Mouse (Mus musculus) frontal cortex, adult (tissue): ENCODE results near the gene Ube4a.

Experiments used
- ATAC-seq: cut with Nextera tagmentation; 2 replicates; pipeline ENCODE4 v1.9.2; 2017; ENCODE audit warnings: mild to moderate bottlenecking, moderate library complexity, mixed read lengths; ENCODE audit not compliant: low TSS enrichment

Gene Ube4a

DNA sequence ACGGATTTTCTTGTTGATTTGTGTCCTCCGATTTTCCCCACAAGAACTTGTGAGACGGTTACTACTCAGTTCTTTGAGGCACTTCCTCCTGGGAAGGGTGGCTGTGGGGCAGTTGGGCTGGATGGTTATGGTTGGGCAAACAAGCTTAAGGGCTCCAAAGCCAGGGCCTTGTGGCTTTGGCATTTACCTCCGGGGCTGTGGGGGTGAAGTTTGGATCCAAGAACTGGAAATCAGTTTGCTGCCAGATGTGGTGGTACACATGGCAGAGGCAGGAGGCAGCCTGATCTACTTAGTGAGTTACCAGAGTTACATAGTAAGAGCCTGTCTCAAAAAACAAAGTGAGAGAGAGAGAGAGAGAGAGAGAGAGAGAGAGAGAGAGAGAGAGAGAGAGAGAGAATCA, 61.5 kb downstream of the Ube4a start:
- no peak for ATAC-seq

DNA sequence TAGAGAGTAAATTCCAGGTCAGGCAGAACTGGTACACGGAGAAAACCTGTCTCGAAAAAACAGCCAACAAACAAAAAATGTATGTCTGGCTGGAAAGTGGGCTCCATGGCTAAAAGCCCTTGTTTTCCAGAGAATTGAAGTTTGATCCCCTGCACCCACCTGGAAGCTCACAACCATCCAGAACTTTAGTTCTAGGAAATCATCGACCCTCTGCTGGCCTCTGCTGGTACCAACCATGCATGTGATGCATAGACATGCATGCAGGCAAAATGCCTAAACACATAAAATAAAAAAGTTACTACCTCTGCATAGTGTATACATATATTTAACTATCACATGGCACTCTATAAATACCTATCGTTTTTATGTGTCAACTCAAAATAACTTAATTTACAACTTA, 65.0 kb downstream of the Ube4a start:
- ATAC-seq, result no peak

DNA sequence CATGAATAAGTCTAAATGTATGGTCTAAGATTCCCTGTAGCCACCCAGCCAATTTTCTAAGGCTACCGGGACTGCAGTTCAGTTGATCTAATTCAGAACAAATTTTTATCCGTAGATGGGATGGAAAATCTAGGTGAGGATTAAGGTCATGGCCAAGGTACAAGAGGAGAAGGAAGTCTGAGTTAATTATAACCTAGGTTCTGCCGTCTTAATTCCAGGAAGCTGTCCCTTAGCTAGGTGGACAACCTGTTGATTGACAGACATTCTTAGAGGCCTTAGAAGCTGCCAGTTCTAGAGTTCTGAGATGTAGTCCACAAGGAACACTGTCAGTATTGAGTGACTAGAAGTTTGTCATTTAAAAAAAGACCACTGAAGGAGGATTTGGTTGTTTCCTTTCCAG, 65.7 kb downstream of the Ube4a start:
- no peak for ATAC-seq

DNA sequence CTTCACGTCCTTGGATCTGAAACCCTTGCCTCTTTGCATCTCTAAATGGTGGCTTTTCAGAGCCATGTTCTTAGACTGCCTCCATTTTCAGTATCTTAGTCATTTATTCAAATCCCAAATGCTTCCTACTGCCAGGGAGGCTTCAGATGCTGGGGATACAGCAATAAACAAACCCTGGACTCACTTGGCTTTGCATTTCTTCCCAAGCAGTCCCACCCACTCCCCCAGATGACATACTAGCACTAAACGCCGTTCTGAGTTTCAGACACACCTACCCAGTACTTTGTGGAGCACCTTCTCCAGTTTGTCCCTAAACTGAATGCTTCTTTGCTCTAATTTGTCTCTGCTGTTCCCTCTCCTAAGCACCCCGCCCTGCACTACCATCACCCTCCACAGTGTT, 68.4 kb downstream of the Ube4a start:
- peak; percentile 82; the same call in 1 of the 2 replicates for ATAC-seq

DNA sequence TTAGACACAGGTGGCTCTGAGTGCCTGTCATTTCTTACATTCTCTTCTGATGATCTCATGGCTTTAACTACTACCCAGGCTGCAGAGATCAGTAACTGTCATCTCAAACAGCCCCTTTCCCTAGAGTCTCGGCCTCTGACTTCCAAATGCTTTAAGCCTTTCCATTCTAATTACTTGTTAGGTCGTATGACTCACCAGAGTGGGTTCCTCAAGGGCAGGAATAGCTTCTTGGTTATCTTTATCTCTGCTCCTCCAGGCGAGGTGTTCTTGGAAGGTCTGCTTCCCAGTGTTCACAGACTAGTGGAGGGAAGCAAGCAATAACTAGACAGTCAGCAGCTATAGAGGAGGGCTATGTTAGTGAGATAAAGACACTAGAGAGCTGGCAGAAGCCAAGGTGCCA, 72.7 kb downstream of the Ube4a start:
- ATAC-seq, result no peak

DNA sequence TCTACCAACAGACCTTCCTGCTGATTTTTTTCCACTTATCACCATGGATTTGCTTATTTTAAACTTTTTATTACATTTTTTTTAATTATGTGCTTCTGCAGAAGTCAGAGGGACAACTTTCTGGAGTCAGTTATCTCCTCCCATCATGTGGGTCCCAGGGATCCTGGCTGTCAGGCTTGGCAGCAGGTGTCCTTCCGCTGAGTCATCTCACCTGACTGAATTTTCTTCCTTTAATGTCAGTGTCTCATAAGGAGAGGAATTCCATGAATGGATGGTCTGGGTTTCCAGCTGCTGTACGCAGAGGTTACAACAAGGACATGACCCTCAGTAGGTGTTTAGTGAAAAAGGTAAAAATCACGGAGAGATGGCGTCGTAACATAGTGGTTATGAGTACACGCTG, 74.2 kb downstream of the Ube4a start:
- ATAC-seq, result no peak

DNA sequence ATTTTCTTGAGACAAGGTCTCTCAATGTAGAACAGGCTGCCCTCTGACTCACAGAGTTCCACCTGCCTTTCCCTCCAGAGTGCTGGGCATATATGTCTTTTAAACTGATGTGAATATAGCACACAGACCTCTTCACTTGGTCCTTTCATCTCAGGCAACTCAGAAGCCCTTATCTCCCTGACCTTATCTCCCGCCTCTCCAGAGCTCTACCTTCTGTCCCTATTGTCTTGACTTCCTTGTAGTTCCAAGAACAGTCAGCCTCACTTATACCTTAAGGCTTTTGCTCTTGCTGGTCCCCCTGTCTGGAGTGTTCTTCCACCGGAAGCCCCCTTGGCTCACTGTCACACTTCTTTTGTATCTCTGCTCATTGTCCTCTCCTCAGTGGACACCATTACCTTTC, 75.3 kb downstream of the Ube4a start:
- no peak for ATAC-seq

DNA sequence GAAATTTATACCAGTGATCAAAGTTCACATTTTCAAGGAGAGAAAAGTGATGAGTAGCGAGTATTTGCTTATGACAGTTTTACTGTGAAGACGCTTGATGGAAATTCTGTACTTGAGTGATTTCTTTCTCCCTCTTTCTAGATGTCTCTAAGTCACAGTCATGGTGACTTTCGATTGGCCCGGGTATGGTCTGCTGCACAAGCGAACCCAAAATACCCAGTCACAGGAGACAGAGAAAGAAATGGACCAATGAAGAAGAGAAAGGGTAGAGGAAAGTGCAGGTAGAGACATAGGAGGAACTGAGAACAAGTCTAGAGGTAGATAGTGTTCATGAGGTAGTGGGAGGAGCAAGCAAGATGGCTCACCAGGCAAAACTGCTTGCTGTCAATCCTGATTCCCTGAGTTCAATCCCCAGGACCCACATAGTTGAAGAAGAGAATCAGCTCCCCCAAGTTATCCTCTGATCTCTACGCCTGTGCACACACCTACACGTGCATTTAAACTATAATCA, 77.2 kb downstream of the Ube4a start:
- no peak for ATAC-seq

DNA sequence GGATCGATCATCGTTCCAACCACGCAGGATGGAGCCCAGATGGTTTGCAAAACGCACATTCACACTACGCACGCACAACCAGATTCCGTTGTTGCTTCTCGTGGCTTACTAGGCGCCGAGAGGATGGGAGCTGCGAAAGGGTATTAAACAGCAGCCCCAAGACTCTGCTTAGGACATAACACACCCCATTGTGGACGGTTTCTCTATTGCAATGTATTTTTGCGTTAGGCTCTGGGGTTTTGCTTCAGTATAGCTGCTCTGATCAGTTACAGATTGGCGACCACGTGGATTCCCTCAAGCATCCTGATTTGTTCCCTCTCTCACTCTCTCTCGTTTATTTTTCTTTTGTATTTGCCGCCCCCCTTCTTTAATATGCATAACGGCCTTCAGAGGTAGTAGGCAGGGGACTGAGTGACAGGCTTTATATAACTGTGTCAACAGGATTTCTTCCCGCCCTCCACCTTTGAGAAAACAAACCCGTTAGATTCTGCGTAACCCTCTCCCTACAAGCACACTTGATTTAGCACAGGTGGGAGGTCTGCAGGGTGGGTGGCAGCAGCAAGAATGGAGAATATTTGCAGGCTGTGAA, 82.3 kb downstream of the Ube4a start:
- ATAC-seq, result peak; percentile 29; the same call in 1 of the 2 replicates

DNA sequence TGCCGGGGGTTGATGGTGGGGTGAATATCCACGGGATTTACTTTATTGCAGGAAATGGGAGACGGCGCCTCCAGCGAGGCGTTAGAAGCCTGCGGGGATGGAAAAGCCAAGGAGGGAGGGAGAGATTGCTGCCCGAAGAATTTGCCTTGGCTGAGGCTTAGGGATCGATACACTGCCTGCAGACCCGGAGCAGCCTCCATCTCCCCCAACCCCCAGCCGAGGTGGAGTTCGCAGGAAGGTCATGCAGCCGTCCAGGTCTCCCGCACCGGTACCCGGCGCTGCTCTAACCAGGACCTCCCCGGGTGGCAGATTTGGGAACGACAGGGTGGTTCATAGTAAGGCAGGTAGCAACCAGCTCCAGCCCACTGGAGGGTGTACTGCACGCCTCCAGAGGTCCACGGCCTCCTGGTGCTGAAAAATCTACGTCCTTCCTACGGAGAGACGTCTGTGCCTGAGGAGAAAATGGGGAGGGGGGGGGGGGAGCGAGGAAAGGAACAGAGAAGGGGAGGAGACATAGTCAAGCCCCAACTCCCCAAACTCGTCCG, 82.9 kb downstream of the Ube4a start:
- ATAC-seq, result peak; percentile 8; the same call in 1 of the 2 replicates

DNA sequence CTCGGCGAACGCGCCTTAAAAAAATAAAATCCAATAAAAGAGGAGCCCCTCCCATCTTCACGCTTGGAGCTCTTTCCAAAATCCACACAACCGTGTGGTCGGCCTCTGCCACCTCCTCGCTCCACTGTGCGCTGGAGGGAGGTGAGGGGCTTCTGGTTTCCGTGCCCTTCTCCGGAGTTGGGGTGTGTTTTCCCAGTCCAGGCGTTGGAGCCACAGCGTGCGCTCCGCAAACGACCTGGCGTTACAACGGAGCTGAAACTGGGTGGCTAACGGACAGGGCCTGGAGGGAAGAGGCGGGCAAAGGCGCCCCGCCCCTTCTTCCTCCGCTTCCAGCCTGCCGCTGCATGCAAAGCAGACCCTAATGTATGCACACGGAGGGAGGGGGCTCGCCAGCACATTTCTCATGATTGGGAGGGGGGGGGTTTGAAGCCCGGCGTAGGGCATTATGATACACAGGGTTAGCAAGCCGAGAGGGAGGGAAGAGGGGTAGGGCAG, 83.4 kb downstream of the Ube4a start:
- peak; percentile 35 for ATAC-seq

DNA sequence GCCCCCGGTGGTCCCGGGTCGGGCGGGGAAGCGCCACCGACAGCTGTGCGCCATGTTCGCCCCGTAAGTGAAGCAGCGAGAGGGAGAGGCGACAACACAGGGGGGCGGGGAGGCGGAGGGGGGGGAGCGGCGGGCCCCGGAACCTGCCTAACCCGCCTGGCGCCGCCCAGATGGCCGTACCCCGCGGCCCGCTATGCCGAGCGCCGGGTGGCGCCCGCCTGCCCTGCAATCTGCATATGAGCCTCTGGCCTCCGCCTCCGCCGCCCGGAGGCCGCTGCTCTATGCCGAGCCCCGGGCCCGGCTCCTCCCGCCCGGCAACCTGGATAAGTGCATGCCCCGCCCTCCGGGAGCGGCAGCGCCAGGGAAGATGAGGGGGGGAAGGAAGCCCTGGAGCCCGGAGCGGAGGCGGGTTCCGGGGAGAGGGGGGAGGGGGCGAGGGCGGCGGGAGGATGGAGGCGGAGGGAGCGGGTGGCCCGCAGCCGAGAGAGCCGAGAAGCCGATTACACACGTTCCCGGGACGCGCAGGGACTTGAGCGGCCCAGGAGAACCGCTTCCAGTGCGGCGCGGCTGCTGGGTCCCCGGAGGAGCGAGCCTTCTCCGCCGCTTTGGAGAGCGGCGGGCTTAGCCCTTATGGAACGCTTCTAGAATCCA, 84.1 kb downstream of the Ube4a start, which contains the start of gene Kmt2a:
Gene Kmt2a (minus strand): TSS at position 76 of the 651 bp plus-strand sequence.
- peak; percentile 32 for ATAC-seq

DNA sequence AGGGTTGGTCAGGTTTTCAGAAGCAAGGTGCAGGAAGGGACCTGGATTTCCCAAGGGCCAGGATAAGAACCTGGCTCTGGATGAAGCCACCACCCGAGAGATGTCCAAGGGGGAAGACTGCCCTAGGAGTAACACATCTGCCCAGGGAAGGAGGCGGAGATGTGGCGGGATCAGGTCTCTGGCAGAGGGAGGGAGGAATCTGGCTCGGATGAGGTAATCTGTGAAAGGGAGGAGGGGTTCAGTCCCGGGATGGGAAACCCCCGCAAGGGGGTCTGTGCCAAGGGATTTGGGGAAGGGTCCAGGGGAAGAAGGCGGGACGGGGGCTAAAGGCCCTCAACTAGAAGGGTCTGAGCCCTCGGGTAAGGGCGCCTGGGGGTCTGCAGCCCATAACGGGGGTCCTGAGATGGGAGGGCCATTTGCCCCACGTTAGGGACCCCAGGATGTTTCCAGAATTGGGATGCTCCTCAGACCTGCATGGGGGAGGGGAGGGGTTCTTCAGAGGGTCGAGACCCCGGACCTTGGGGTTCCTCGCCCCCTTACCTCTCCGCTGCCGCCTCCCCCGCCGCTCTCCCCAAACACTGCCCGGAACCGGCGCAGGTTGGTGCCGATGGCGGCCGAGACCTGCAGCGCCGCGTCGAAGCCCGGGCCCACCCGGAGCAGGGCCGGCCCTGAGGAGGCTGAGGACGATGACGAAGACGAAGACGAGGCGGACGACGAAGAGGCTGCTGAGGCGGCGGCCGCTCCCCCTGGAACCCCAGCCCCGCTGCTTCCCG, 84.9 kb downstream of the Ube4a start:
- no peak for ATAC-seq

DNA sequence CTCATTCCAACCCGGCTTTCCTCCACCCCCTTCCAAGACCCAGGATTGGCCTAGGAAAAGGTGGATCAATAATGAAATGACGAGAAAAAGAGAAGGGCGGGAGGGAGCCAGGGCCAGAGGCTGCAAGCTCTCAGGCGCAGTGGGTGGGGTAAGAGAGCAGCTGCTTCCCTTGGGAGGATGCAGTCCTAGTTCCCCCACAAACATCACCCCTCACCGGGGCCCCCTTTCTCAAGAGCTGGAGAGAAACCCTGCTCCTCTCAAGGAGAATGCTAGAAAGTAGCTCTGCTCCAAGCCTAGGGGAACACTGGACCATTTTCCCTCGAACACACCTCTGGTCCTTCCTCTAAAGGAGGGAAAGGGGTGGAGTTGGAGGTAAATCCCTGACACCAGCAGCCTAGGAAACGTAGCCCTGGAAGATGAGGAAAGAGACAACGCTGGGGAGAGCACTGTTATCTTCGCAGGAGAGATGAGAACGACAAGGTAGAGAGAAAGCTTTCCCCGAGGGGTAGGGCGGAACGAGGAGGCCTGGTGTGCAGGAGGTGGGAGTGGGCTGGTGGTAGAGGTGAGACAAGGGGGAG, 85.6 kb downstream of the Ube4a start:
- ATAC-seq, result no peak

DNA sequence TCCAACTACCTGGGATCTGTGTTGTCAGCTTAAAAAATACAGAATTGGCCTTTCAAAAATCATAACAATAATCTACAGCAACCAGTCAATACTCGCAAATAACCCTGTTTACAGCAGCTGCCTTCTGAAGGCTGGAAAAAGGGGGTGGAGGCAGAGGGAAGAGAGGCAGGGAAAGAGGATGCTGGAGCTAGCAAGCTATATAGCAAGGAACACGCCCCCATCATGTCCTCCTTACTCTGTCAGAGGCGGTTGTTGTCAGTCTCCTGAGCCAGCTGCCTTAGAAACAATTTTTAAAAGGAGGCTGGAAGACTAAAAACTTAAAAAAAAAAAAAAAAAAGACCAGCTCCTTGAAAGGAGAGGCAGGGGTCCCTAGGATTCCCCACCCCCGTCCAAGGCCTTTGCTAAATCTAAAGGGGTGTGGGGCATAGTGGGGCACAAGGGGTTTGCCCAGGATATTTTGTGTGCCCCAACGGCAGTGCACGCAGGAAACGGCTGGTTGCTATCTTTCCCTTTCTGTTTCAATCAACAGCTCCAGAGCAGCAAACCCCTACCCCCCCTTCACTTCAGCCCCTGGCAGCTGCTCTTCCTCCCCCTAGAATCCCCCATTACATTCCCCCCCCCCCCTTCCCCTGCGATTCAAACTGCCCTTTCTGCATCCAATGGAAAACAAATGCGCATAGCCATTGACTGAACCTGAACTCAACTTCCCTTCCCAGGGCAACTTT, 86.5 kb downstream of the Ube4a start:
- ATAC-seq, result no peak

DNA sequence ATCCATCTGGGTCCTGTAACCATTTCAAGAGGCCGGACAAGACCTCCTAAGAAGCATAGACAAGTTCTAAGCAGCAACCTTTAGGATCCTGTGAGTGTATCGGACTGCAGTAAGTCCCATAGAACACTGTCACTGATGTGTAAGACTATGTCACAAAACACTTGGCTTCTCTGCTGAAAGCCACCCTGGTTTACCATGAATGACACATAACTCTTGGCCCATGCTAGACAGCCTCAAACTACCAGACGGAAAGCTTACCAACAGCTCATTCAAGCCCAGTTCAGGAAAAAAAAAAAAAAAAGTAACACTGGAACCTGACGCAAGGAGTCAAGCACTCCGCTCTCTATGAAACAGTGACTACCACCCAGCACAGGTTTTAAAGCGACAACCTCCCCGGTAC, 87.7 kb downstream of the Ube4a start:
- ATAC-seq, result no peak

DNA sequence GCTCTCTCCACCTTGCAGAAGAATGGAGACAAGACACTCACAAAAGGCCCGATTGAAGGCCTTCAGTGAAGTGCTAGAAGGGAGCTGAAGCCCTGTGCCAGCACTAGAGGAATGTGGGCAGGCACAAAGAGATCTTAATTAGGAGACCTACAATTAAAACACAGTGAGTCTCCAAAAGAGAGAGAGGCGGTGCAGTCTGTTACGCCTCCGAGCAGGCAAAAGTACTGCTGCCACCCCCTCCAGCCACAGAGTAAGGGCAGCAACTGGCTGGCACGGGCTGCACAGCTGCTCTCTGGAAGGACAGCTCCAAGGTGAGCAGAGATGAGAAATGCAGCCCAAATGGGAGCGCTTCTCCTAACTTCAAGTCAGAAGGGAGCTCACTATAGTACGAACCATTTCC, 89.9 kb downstream of the Ube4a start:
- ATAC-seq, result peak; percentile 58

DNA sequence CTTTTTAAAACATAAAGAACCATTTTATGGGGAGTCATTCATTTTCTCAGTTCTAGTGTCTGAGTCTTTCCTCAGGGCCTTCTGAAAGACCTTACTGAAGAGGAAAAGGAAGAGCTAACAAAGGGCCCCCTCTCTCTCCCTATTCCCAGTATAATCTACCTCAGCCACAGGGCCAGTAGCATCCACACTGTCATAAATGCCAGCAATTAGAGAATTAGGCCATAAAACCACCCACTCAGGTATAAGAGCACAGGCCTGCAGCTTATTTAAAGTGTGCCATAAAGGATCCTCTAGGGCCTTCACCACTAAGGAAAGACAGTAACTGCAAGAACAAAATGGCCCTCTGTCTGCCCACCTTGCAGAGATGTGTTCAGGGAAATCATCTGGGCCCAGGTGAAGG, 91.2 kb downstream of the Ube4a start:
- no peak for ATAC-seq

DNA sequence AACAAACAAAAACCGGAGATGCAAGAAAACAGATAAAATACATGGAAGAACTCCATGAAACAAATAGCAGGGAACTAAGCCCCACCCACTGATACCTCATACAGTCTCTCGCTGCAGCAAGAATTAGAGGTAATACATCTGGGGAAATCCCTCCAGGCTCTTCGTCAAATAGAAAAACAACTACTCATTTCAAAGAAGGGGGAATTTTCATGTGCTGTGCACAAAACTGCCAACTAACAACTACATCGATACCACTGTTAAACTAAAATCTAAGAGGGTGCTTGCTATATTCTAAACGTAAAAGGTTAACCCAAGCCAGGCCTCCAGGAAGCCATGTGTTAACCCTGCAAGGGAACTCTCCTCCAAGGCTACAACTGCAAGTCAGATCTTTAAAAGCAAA, 91.7 kb downstream of the Ube4a start:
- no peak for ATAC-seq
